In genomic region chr9:116640302-116640679, GRCm38 (mm10) we compare ENCODE assay signal across 16 mouse cellular contexts.
DNase-seq lines count a peak whose midpoint lies in the region; ATAC-seq and TF ChIP-seq lines count a peak whose summit lies in the region.
"Had no signal": no experiment of that assay in that cellular context is flagged by ENCODE, and none has a peak within 500 bp of the region (broad histone marks: within the 10 kb centered on the region; RNA-seq: fewer than 3 reads in every experiment).

No protein-coding gene starts in this region.

- no peak for DNase-seq in heart, embryonic 10.5 days (ENCODE audit: low spot score)
- DNase-seq in heart, adult 8-10 months (ENCODE audit: low spot score), result no peak
- DNase-seq in left cerebral cortex, postnatal 36 days (ENCODE audit: low spot score in 2 of 2), result peak; percentile 6 to 13
- no peak for DNase-seq in left cerebral cortex, adult 2 months (ENCODE audit: extremely low spot score in 1 of 2, low spot score in 2 of 2)
- no peak for DNase-seq in embryonic facial prominence, embryonic 10.5 days (ENCODE audit: low spot score)
- no peak for DNase-seq in limb, embryonic 14.5 days (ENCODE audit: low spot score)
- no peak for DNase-seq in layer of hippocampus, postnatal 10 days (ENCODE audit: low spot score in 2 of 2)
- DNase-seq: adrenal gland, postnatal 25 days; cerebellum, postnatal 14 days; kidney, adult 18-20 months; midbrain, embryonic 14.5 days; right cerebral cortex, postnatal 14 days had no signal

- H3K36me3 ChIP-seq in heart, embryonic 10.5 days, result 0 out of 2 replicates have a peak, but pooled peaks cover 2% of the 10 kb centered on the region
- no peaks in the 10 kb centered on the region for H3K36me3 ChIP-seq in embryonic facial prominence, embryonic 10.5 days (replicated peaks)
- H3K36me3 ChIP-seq in limb, embryonic 14.5 days (ENCODE audit: control insufficient read depth, insufficient read depth, low read length), result no peaks in the 10 kb centered on the region
- H3K36me3 ChIP-seq: neural tube, embryonic 15.5 days had no signal

- TF ChIP-seq CTCF in left cerebral cortex, adult 2 months (IDR thresholded peaks at IDR 0.05), result no peak

- intact Hi-C loops in left cerebral cortex, postnatal 36 days (cut with DNase I), result no loop called here
- intact Hi-C loops in left cerebral cortex, adult 2 months (cut with DNase I), result no loop called here

- H3K4me2 ChIP-seq in limb, embryonic 14.5 days (replicated peaks; ENCODE audit: low read depth, low read length, severe bottlenecking), result no peak overlapping the region
- H3K4me2 ChIP-seq: liver, embryonic 11.5 days; neural tube, embryonic 15.5 days had no signal

- peaks cover 16% of the 10 kb centered on the region for H3K4me1 ChIP-seq in heart, embryonic 10.5 days
- peaks cover 23% of the 10 kb centered on the region for H3K4me1 ChIP-seq in embryonic facial prominence, embryonic 10.5 days
- peaks cover 13% of the 10 kb centered on the region for H3K4me1 ChIP-seq in limb, embryonic 14.5 days (ENCODE audit: control insufficient read depth, insufficient read depth, low read length)

- H3K27ac ChIP-seq in heart, embryonic 10.5 days, result peak overlapping the region; percentile 85
- H3K27ac ChIP-seq in left cerebral cortex, adult 2 months, result no peak overlapping the region
- H3K27ac ChIP-seq in embryonic facial prominence, embryonic 10.5 days (replicated peaks), result peak overlapping the region; percentile 20; the same call in 1 of the 2 replicates
- 0 out of 2 replicates have a peak overlapping the region, but pooled peaks have one; percentile 5 for H3K27ac ChIP-seq in limb, embryonic 14.5 days (replicated peaks; ENCODE audit: low read depth, low read length)
- H3K27ac ChIP-seq: macrophage had no signal

- 68% methylated on average over 4 of the region's 4 CpGs for WGBS in heart, embryonic 10.5 days
- WGBS in embryonic facial prominence, embryonic 10.5 days, result 71% methylated on average over 4 of the region's 4 CpGs
- WGBS in limb, embryonic 14.5 days, result 54% methylated on average over 4 of the region's 4 CpGs

- no peaks in the 10 kb centered on the region for H3K9me3 ChIP-seq in heart, embryonic 10.5 days
- H3K9me3 ChIP-seq in embryonic facial prominence, embryonic 10.5 days, result peaks cover 2% of the 10 kb centered on the region; the same call in 1 of the 2 replicates
- H3K9me3 ChIP-seq in limb, embryonic 14.5 days (ENCODE audit: control insufficient read depth, low read length), result no peaks in the 10 kb centered on the region

- TF ChIP-seq POLR2A in limb, embryonic 14.5 days (IDR thresholded peaks at IDR 0.05; ENCODE audit: borderline replicate concordance, extremely low read depth, insufficient read depth, insufficient read length), result no peak

- no peak overlapping the region for H3K9ac ChIP-seq in limb, embryonic 14.5 days (ENCODE audit: low read depth, low read length, severe bottlenecking)
- H3K9ac ChIP-seq: neural tube, embryonic 15.5 days had no signal

- no peak overlapping the region for H3K4me3 ChIP-seq in heart, embryonic 10.5 days
- no peak overlapping the region for H3K4me3 ChIP-seq in left cerebral cortex, adult 2 months
- no peak overlapping the region for H3K4me3 ChIP-seq in embryonic facial prominence, embryonic 10.5 days
- no peak overlapping the region for H3K4me3 ChIP-seq in limb, embryonic 14.5 days (replicated peaks; ENCODE audit: low read length)
- H3K4me3 ChIP-seq: neural tube, embryonic 15.5 days had no signal

- ATAC-seq in limb, embryonic 14.5 days (ENCODE audit: low FRiP score, low read depth), result peak; percentile 19; the same call in 1 of the 2 replicates
- no peak for ATAC-seq in monocyte, adult 5-6 weeks (replicated peaks; ENCODE audit: insufficient number of reproducible peaks, low FRiP score, low TSS enrichment, poor library complexity, severe bottlenecking)

- peaks cover 6% of the 10 kb centered on the region; the same call in 1 of the 2 replicates for H3K27me3 ChIP-seq in heart, embryonic 10.5 days (ENCODE audit: insufficient read depth, poor library complexity, severe bottlenecking)
- H3K27me3 ChIP-seq in embryonic facial prominence, embryonic 10.5 days (replicated peaks; ENCODE audit: low read depth, poor library complexity, severe bottlenecking), result no peaks in the 10 kb centered on the region
- no peaks in the 10 kb centered on the region for H3K27me3 ChIP-seq in limb, embryonic 14.5 days (ENCODE audit: control insufficient read depth, insufficient read depth, low read length)
- H3K27me3 ChIP-seq: neural tube, embryonic 15.5 days had no signal

Comparison
In these comparisons a context has a peak if more than half of its experiments do, and no peak if none do; other contexts are left out.
1. DNase-seq: peak in left cerebral cortex, postnatal 36 days (2 of 2); none in heart, embryonic 10.5 days (single experiment), heart, adult 8-10 months (single experiment), left cerebral cortex, adult 2 months (0 of 2), embryonic facial prominence, embryonic 10.5 days (single experiment), limb, embryonic 14.5 days (single experiment) and layer of hippocampus, postnatal 10 days (0 of 2).